Mouse (Mus musculus) heart, postnatal 0 days (tissue): ENCODE results near the gene Abr.

Experiments used
- CTCF ChIP-seq: IDR thresholded peaks from 2 replicates; pipeline ENCODE4 v1.5.1; 2016; ENCODE audit warnings: antibody characterized with exemption, control low read depth, low read depth
- EP300 ChIP-seq: IDR thresholded peaks from 2 replicates; pipeline ENCODE4 v1.6.1; 2016; ENCODE audit warnings: antibody characterized with exemption, low read depth

DNA sequence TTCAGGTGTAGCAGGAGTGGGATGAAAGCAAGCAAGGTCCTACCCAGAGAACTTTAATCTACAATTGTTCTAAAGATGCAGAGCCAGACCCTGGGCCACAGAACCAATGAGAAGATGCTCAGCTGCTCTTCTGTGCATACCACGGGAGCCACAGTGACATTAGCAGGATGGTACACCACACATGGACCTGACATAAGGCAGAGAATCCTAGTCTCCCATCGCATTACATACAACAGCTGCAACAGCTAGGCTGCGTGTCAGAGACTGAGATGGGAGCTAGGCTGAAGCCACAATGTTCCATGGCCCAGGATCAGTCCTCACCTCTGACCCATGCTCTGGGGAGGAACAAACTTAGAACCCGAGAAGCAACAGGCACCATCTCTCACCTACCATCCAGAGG, 104.0 kb downstream of the Abr start:
- TF ChIP-seq EP300 (no peak), CTCF (no peak)
